Mouse (Mus musculus) megakaryocyte, embryonic 14.5 days (primary cell): Measurements from ENCODE around the gene Wdr93. TPM values are rescaled to one million over a fixed set of nuclear protein-coding genes. Genes with fewer than 3 reads are reported as not detected.
A peak's percentile ranks its signal among the peaks of the same experiment; 100 is the strongest.

Experiments
- H3K27me3 ChIP-seq: replicated peaks from 2 replicates; pipeline ENCODE3; 2012; ENCODE audit warnings: inconsistent platforms
- H3K36me3 ChIP-seq: replicated peaks from 2 replicates; pipeline ENCODE3; 2012; ENCODE audit warnings: low read length, inconsistent platforms, mixed read lengths
- H3K4me1 ChIP-seq: 2 replicates; pipeline ENCODE4 v1.6.1; 2012; ENCODE audit warnings: inconsistent platforms
- H3K4me3 ChIP-seq: replicated peaks from 2 replicates; pipeline ENCODE3; 2012; ENCODE audit warnings: moderate library complexity, mild to moderate bottlenecking, inconsistent platforms
- H3K9me3 ChIP-seq: 2 replicates; pipeline ENCODE4 v1.6.1; 2012; ENCODE audit warnings: inconsistent platforms
- FLI1 ChIP-seq: IDR thresholded peaks from 2 replicates; pipeline ENCODE4 v1.6.1; 2012; ENCODE audit warnings: low read length, inconsistent platforms, mixed read lengths
- GATA1 ChIP-seq: IDR thresholded peaks from 3 replicates; pipeline ENCODE4 v1.6.1; 2012; ENCODE audit warnings: mixed read lengths, low read length, inconsistent platforms, borderline replicate concordance
- polyA plus RNA-seq: library from polyadenylated mRNA; stranded (reverse); fragments of >175 nt; gene quantifications from 2 replicates; pipeline ENCODE4 v1.2.3, GENCODE M21; 2012; ENCODE audit warnings: low replicate concordance; ENCODE audit not compliant: insufficient read depth

Gene Wdr93
- polyA plus RNA-seq, 1 experiment = not detected

GRCm38 (mm10) chr7:79798606-79799005 is 55.6 kb downstream of the Wdr93 start:
- H3K9me3 ChIP-seq = no peaks in the 10 kb centered on the region
- TF ChIP-seq FLI1 = no peak
- TF ChIP-seq GATA1 = no peak
- peaks cover 17% of the 10 kb centered on the region for H3K4me1 ChIP-seq
- peaks cover 87% of the 10 kb centered on the region for H3K27me3 ChIP-seq
- H3K4me3 ChIP-seq = no peak overlapping the region
- H3K36me3 ChIP-seq = no peaks in the 10 kb centered on the region

- Histone ChIP-seq H3K4me3 (no peak overlapping the region), H3K36me3 (no peaks in the 10 kb centered on the region), H3K27me3 (peaks cover 87% of the 10 kb centered on the region), H3K4me1 (peaks cover 17% of the 10 kb centered on the region), H3K9me3 (no peaks in the 10 kb centered on the region)
- TF ChIP-seq FLI1 (no peak), GATA1 (no peak)
Observed at GRCm38 (mm10) chr7:79799048-79799447, 56.1 kb downstream of the Wdr93 start.

- peaks cover 86% of the 10 kb centered on the region for H3K27me3 ChIP-seq
- TF ChIP-seq FLI1 (no peak), GATA1 (no peak)
- H3K36me3 ChIP-seq = no peaks in the 10 kb centered on the region
- no peak overlapping the region for H3K4me3 ChIP-seq
- H3K4me1 ChIP-seq = peaks cover 17% of the 10 kb centered on the region
- H3K9me3 ChIP-seq = no peaks in the 10 kb centered on the region
Observed at GRCm38 (mm10) chr7:79799506-79799905, 56.5 kb downstream of the Wdr93 start.

GRCm38 (mm10) chr7:79800336-79800735 is 57.4 kb downstream of the Wdr93 start:
- Histone ChIP-seq H3K27me3 (peaks cover 85% of the 10 kb centered on the region), H3K9me3 (no peaks in the 10 kb centered on the region), H3K4me1 (peaks cover 17% of the 10 kb centered on the region), H3K4me3 (no peak overlapping the region), H3K36me3 (no peaks in the 10 kb centered on the region)
- no peak for TF ChIP-seq FLI1
- TF ChIP-seq GATA1 = no peak

- no peaks in the 10 kb centered on the region for H3K9me3 ChIP-seq
- peaks cover 79% of the 10 kb centered on the region for H3K27me3 ChIP-seq
- no peak overlapping the region for H3K4me3 ChIP-seq
- H3K4me1 ChIP-seq = peaks cover 17% of the 10 kb centered on the region
- no peak for TF ChIP-seq FLI1
- H3K36me3 ChIP-seq = no peaks in the 10 kb centered on the region
Observed at GRCm38 (mm10) chr7:79801391-79801790, 58.4 kb downstream of the Wdr93 start.

GRCm38 (mm10) chr7:79802037-79802436 is 59.1 kb downstream of the Wdr93 start:
- TF ChIP-seq FLI1 = no peak
- TF ChIP-seq GATA1 = no peak
- peaks cover 14% of the 10 kb centered on the region for H3K4me1 ChIP-seq
- peaks cover 4% of the 10 kb centered on the region for H3K9me3 ChIP-seq
- H3K4me3 ChIP-seq = no peak overlapping the region
- H3K27me3 ChIP-seq = peaks cover 76% of the 10 kb centered on the region
- H3K36me3 ChIP-seq = no peaks in the 10 kb centered on the region

GRCm38 (mm10) chr7:79803887-79804286 is 60.9 kb downstream of the Wdr93 start:
- Histone ChIP-seq H3K4me3 (no peak overlapping the region), H3K36me3 (no peaks in the 10 kb centered on the region)

GRCm38 (mm10) chr7:79808561-79808960 is 65.6 kb downstream of the Wdr93 start:
- Histone ChIP-seq H3K9me3 (peaks cover 11% of the 10 kb centered on the region), H3K4me1 (peaks cover 11% of the 10 kb centered on the region), H3K27me3 (peaks cover 76% of the 10 kb centered on the region), H3K4me3 (no peak overlapping the region), H3K36me3 (no peaks in the 10 kb centered on the region)
- no peak for TF ChIP-seq FLI1
- no peak for TF ChIP-seq GATA1

More at GRCm38 (mm10) chr7:79803887-79804286, 60.9 kb downstream of the Wdr93 start:
- TF ChIP-seq GATA1 = no peak
- no peak for TF ChIP-seq FLI1
- H3K9me3 ChIP-seq = peaks cover 11% of the 10 kb centered on the region
- H3K27me3 ChIP-seq = peaks cover 72% of the 10 kb centered on the region
- H3K4me1 ChIP-seq = peaks cover 3% of the 10 kb centered on the region; the same call in 1 of the 2 replicates

- TF ChIP-seq GATA1 = no peak
- TF ChIP-seq FLI1 = no peak
- peaks cover 72% of the 10 kb centered on the region for H3K27me3 ChIP-seq
- no peaks in the 10 kb centered on the region for H3K36me3 ChIP-seq
- H3K9me3 ChIP-seq = peaks cover 11% of the 10 kb centered on the region
- peaks cover 21% of the 10 kb centered on the region for H3K4me1 ChIP-seq
- H3K4me3 ChIP-seq = peak within 1 kb of the TSS; percentile 89
Observed at GRCm38 (mm10) chr7:79810611-79811506, 67.9 kb downstream of the Wdr93 start, which contains the start of gene Mesp2. Gene Mesp2, plus strand, starts transcription at chr7:79810727.

- Histone ChIP-seq H3K36me3 (no peaks in the 10 kb centered on the region), H3K4me1 (peaks cover 24% of the 10 kb centered on the region), H3K9me3 (no peaks in the 10 kb centered on the region), H3K4me3 (no peak overlapping the region), H3K27me3 (peaks cover 74% of the 10 kb centered on the region)
- TF ChIP-seq GATA1 = no peak
- TF ChIP-seq FLI1 = no peak
Observed at GRCm38 (mm10) chr7:79813409-79813808, 70.4 kb downstream of the Wdr93 start.
